Mouse (Mus musculus): ENCODE results near the gene Slit3.

DNA sequence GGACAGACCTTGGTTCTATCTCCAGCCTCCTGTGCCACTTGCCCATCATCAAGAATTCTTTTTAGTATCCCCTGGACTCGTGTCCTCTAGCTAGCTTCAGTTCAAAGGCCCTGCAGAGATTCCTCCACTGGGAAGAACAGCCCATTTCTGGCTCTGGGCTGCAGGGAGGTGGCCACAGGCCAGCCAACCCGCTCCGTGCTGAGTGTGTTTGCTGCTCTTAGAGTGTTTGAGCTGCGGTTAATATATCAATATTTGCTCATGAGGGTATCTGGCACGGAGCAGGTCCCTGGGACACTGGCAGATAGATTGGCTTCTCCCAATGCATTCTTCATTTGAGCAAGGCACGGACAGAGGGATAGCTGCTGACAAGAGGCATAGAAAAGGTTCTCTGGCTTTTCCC lies 159.8 kb downstream of the Slit3 start:
- TF ChIP-seq CTCF (IDR thresholded peaks at IDR 0.05; ENCODE audit: low read depth, low read length) (no peak), GATA1 (IDR thresholded peaks at IDR 0.05; ENCODE audit: borderline replicate concordance, low read length) (no peak), GATA2 (IDR thresholded peaks at IDR 0.05; ENCODE audit: borderline replicate concordance, low read depth, low read length) (no peak), POLR2AphosphoS5 (IDR thresholded peaks at IDR 0.05; ENCODE audit: insufficient replicate concordance, low read depth, low read length) (no peak)

All from G1E (cell line).